Mouse (Mus musculus): ENCODE measurements around the gene Ssh1. TPM values are rescaled to one million over a fixed set of nuclear protein-coding genes. Genes with fewer than 3 reads are reported as not detected.

Gene Ssh1
- polyA plus RNA-seq, 1 experiment from 2014 or later: 4.3 TPM

DNA sequence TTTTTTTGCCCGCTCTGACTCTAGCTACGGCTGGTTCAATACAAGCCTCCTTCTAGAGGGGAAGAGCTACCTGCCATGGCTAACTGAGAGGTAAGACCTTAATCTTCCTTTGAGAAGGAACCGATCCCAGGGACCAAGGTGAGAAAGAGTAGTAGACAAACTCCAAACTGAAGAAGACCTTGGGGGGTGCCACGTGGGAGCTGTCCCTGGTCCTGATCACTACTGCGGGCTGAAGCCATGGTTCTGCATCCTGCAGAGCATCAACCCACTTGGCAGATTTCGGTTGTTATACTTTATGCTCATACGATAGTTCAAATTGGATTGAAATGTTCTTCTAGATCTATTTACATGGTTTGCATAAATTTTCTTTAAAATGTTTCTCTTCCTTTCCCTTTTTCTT, 21.4 kb upstream of the Ssh1 start:
- WGBS (ENCODE audit: insufficient replicate concordance): 52% methylated on average over 7 of the region's 7 CpGs
- Histone ChIP-seq H3K4me2 (ENCODE audit: low read depth, low read length) (no peak overlapping the region), H3K27me3 (ENCODE audit: insufficient read depth, low read length) (no peaks in the 10 kb centered on the region), H3K4me3 (ENCODE audit: low read depth, low read length) (no peak overlapping the region), H3K4me1 (ENCODE audit: insufficient read depth) (no peaks in the 10 kb centered on the region), H3K9ac (replicated peaks) (no peak overlapping the region), H3K9me3 (ENCODE audit: low read length) (no peaks in the 10 kb centered on the region), H3K27ac (ENCODE audit: low read depth) (no peak overlapping the region), H3K36me3 (replicated peaks; ENCODE audit: insufficient read depth, low read length) (no peaks in the 10 kb centered on the region)
- TF ChIP-seq EP300 (IDR thresholded peaks at IDR 0.05; ENCODE audit: low read depth) (no peak), CTCF (IDR thresholded peaks at IDR 0.05; ENCODE audit: low read depth) (no peak)
- ATAC-seq (no peak), DNase-seq (no peak)

DNA sequence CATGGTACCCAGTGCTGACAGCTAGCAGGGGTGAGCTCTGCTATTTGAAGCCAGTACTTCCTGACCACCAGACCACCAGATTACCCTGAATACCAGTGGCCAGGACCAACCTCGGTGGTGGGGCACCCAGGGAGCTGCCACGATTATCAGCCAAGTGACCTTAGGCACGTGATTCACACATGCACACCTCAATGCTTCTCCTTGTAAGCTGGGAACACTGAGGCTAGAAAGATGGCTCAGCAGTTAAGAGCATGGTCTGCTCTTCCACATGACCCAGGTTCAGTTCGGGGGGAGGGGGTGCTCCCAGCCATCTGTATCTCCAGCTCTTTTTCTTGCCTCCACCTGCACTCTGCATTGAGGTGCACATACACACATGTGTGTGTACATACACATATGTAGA, 15.4 kb upstream of the Ssh1 start:
- H3K9ac ChIP-seq (replicated peaks): no peak overlapping the region
- 55% methylated on average over 4 of the region's 4 CpGs for WGBS (ENCODE audit: insufficient replicate concordance)
- H3K4me1 ChIP-seq (ENCODE audit: insufficient read depth): no peaks in the 10 kb centered on the region
- no peaks in the 10 kb centered on the region for H3K36me3 ChIP-seq (replicated peaks; ENCODE audit: insufficient read depth, low read length)
- no peak overlapping the region for H3K4me2 ChIP-seq (ENCODE audit: low read depth, low read length)
- H3K27ac ChIP-seq (ENCODE audit: low read depth): no peak overlapping the region
- H3K4me3 ChIP-seq (ENCODE audit: low read depth, low read length): no peak overlapping the region
- no peaks in the 10 kb centered on the region for H3K9me3 ChIP-seq (ENCODE audit: low read length)
- TF ChIP-seq EP300 (IDR thresholded peaks at IDR 0.05; ENCODE audit: low read depth) (no peak), CTCF (IDR thresholded peaks at IDR 0.05; ENCODE audit: low read depth) (no peak)
- DNase-seq (no peak), ATAC-seq (no peak)
- no peaks in the 10 kb centered on the region for H3K27me3 ChIP-seq (ENCODE audit: insufficient read depth, low read length)

DNA sequence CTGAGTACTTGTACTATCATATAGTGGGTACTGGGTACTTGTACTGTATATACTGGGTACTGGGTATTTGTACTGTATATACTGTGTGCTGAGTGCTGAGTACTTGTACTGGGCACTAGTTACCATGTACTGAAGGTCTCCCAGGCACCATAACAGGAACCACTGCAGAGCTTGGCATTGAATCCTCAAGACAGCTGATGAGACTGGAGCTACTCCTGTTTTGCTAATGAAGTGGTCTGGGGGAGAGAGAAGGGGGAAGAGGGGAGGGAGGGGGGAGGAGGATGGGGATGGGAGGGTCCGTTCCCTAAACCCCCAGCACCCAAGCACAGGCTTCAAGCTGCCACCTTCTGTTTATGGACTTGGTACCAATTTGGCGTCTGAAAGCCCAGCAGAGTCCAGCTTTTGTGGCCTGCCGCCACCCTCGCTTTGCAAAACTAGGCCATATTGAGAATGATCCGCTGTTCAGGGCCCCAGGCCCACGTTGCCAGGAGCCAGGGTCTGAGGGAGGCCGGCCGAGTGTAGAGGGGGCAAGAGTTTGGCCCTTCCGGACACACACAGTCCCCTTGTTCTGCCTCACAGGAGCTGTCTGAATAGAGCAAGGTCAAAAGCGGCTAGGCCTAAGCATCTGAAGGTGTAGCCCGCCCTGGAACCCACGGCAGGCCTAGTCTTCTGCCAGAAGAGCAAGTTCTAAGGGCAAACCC, 14.2 kb upstream of the Ssh1 start:
- H3K9ac ChIP-seq (replicated peaks): no peak overlapping the region
- no peak for ATAC-seq
- 76% methylated on average over 12 of the region's 12 CpGs for WGBS (ENCODE audit: insufficient replicate concordance)
- no peak for DNase-seq
- TF ChIP-seq EP300 (IDR thresholded peaks at IDR 0.05; ENCODE audit: low read depth) (no peak), CTCF (IDR thresholded peaks at IDR 0.05; ENCODE audit: low read depth) (no peak)
- no peak overlapping the region for H3K27ac ChIP-seq (ENCODE audit: low read depth)
- no peak overlapping the region for H3K4me2 ChIP-seq (ENCODE audit: low read depth, low read length)
- H3K4me3 ChIP-seq (ENCODE audit: low read depth, low read length): no peak overlapping the region
- H3K9me3 ChIP-seq (ENCODE audit: low read length): no peaks in the 10 kb centered on the region
- H3K27me3 ChIP-seq (ENCODE audit: insufficient read depth, low read length): no peaks in the 10 kb centered on the region
- no peaks in the 10 kb centered on the region for H3K4me1 ChIP-seq (ENCODE audit: insufficient read depth)
- H3K36me3 ChIP-seq (replicated peaks; ENCODE audit: insufficient read depth, low read length): no peaks in the 10 kb centered on the region

DNA sequence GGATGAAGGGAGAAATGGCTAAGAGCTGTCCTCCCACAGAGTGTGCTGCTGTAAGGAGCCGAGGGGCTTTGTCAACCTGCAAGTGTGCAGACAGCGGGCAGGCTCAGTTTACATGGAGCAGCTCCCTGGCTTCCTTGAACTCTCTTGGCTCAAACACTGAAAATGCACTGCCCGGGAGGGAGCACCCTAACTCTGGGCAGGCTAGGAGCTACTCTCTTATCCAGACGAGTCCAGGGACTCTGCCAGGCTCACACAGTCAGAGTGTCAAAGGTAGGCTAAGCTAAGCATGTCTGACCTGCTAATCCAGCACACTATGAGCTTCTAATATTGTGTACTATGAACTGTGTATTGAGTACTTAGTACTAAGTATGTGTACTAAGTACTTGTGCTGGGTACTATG, 13.3 kb upstream of the Ssh1 start:
- H3K4me2 ChIP-seq (ENCODE audit: low read depth, low read length): no peak overlapping the region

DNA sequence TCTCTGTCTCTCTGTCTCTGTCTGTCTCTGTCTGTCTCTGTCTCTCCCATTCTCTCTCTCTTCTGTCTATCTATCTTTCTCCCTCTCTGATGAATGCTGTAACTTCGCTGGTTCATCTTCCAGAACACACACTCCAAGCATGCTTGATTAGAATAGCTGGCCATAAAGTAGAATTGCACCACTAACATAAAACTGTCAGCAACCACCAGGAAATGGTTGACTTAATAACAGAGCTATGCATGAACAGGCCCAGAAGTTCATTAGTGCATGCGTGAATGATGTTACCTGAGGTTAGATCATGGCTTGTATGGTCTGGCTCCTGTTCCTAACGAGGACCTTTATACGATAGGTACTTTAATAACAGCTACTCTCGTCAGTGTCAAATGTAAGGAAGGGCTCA, 11.4 kb upstream of the Ssh1 start:
- Histone ChIP-seq H3K4me3 (ENCODE audit: low read depth, low read length) (no peak overlapping the region), H3K9ac (replicated peaks) (no peak overlapping the region), H3K4me1 (ENCODE audit: insufficient read depth) (no peaks in the 10 kb centered on the region), H3K9me3 (ENCODE audit: low read length) (no peaks in the 10 kb centered on the region), H3K4me2 (ENCODE audit: low read depth, low read length) (no peak overlapping the region), H3K27ac (ENCODE audit: low read depth) (no peak overlapping the region), H3K36me3 (replicated peaks; ENCODE audit: insufficient read depth, low read length) (no peaks in the 10 kb centered on the region), H3K27me3 (ENCODE audit: insufficient read depth, low read length) (no peaks in the 10 kb centered on the region)
- DNase-seq (no peak), ATAC-seq (no peak)
- WGBS (ENCODE audit: insufficient replicate concordance): 73% methylated on average over 5 of the region's 5 CpGs
- TF ChIP-seq EP300 (IDR thresholded peaks at IDR 0.05; ENCODE audit: low read depth) (no peak), CTCF (IDR thresholded peaks at IDR 0.05; ENCODE audit: low read depth) (no peak)

More for the DNA sequence above, 13.3 kb upstream of the Ssh1 start:
- Histone ChIP-seq H3K27me3 (ENCODE audit: insufficient read depth, low read length) (no peaks in the 10 kb centered on the region), H3K9me3 (ENCODE audit: low read length) (no peaks in the 10 kb centered on the region), H3K27ac (ENCODE audit: low read depth) (no peak overlapping the region), H3K9ac (replicated peaks) (no peak overlapping the region), H3K4me3 (ENCODE audit: low read depth, low read length) (no peak overlapping the region), H3K36me3 (replicated peaks; ENCODE audit: insufficient read depth, low read length) (no peaks in the 10 kb centered on the region), H3K4me1 (ENCODE audit: insufficient read depth) (no peaks in the 10 kb centered on the region)
- DNase-seq: no peak
- ATAC-seq: no peak
- TF ChIP-seq EP300 (IDR thresholded peaks at IDR 0.05; ENCODE audit: low read depth): no peak
- no peak for TF ChIP-seq CTCF (IDR thresholded peaks at IDR 0.05; ENCODE audit: low read depth)
- 72% methylated on average over 4 of the region's 4 CpGs for WGBS (ENCODE audit: insufficient replicate concordance)

DNA sequence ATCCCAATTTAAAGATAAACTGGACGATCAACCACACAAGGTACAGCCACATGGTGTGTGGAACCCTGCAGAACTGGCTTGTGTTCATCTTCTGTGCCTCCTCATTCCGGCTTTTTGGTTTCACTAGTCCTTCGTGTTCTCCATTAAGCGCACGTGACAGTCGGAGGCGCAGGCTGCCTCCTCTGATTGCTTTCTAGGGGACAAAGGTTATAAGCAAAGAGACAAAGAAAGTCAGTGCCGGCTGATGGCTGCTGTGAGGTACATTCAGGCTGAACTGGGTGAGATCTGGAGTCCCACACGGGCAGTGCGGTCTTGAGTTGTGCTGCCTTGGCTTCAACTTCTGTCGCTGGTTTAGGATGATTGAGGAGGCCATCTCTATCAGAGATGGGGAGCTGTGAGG, 10.9 kb upstream of the Ssh1 start:
- Histone ChIP-seq H3K27me3 (ENCODE audit: insufficient read depth, low read length) (no peaks in the 10 kb centered on the region), H3K4me1 (ENCODE audit: insufficient read depth) (no peaks in the 10 kb centered on the region), H3K9ac (replicated peaks) (no peak overlapping the region), H3K27ac (ENCODE audit: low read depth) (no peak overlapping the region), H3K9me3 (ENCODE audit: low read length) (no peaks in the 10 kb centered on the region), H3K4me3 (ENCODE audit: low read depth, low read length) (no peak overlapping the region), H3K4me2 (ENCODE audit: low read depth, low read length) (no peak overlapping the region), H3K36me3 (replicated peaks; ENCODE audit: insufficient read depth, low read length) (no peaks in the 10 kb centered on the region)
- WGBS (ENCODE audit: insufficient replicate concordance): 73% methylated on average over 11 of the region's 11 CpGs
- no peak for ATAC-seq
- TF ChIP-seq EP300 (IDR thresholded peaks at IDR 0.05; ENCODE audit: low read depth) (no peak), CTCF (IDR thresholded peaks at IDR 0.05; ENCODE audit: low read depth) (no peak)
- DNase-seq: no peak

Data from liver, postnatal 0 days (tissue).